Mouse (Mus musculus): Measurements from ENCODE around the gene Sbno1. TPM values are rescaled to one million over a fixed set of nuclear protein-coding genes. Genes with fewer than 3 reads are reported as not detected.
"Not testable (repeated sequence)": the region's sequence is repeated elsewhere in the genome, so short reads cannot be mapped to it uniquely, and the experiment has no call there.

The Sbno1 gene
- polyA plus RNA-seq (2015; fragmentation: Nextera tagmentation; extraction: Ambion mirVana) = 108 and 115 TPM in 2 replicates

GRCm38 (mm10) chr5:124425412-124426259, at the start of gene Sbno1:
TSS of gene Sbno1 (minus strand) at chr5:124426001.
- 2% methylated on average over 48 of the region's 81 CpGs for WGBS
- Histone ChIP-seq H3K9ac (peak within 1 kb of the TSS; percentile 95), H3K27ac (peak within 1 kb of the TSS; percentile 95), H3K4me1 (replicated peaks) (peaks cover 21% of the 10 kb centered on the region), H3K27me3 (no peaks in the 10 kb centered on the region), H3K4me2 (peak within 1 kb of the TSS; percentile 82), H3K36me3 (no peaks in the 10 kb centered on the region), H3K9me3 (no peaks in the 10 kb centered on the region), H3K4me3 (peak within 1 kb of the TSS; percentile 99)
- ATAC-seq (ENCODE audit: low FRiP score) = peak; percentile 93

- WGBS = 87% methylated on average over 6 of the region's 6 CpGs
- H3K9ac ChIP-seq = no peak overlapping the region
- H3K9me3 ChIP-seq = no peaks in the 10 kb centered on the region
- H3K4me2 ChIP-seq = no peak overlapping the region
- peaks cover 6% of the 10 kb centered on the region; the same call in 1 of the 2 replicates for H3K4me1 ChIP-seq (replicated peaks)
- no peak overlapping the region for H3K27ac ChIP-seq
- H3K36me3 ChIP-seq = peaks cover 21% of the 10 kb centered on the region
- ATAC-seq (ENCODE audit: low FRiP score) = no peak
- H3K4me3 ChIP-seq = no peak overlapping the region
- H3K27me3 ChIP-seq = no peaks in the 10 kb centered on the region
These were observed 44.9 kb upstream of the Sbno1 start for GRCm38 (mm10) chr5:124470591-124471171.

GRCm38 (mm10) chr5:124469486-124469885, 43.7 kb upstream of the Sbno1 start:
- Histone ChIP-seq H3K4me3 (no peak overlapping the region), H3K4me2 (no peak overlapping the region), H3K9me3 (no peaks in the 10 kb centered on the region), H3K4me1 (replicated peaks) (no peaks in the 10 kb centered on the region), H3K27ac (no peak overlapping the region), H3K9ac (no peak overlapping the region), H3K36me3 (peaks cover 26% of the 10 kb centered on the region), H3K27me3 (no peaks in the 10 kb centered on the region)
- ATAC-seq (ENCODE audit: low FRiP score) = no peak
- WGBS = 96% methylated on average over 6 of the region's 6 CpGs

- Histone ChIP-seq H3K9ac (no peak overlapping the region), H3K4me2 (no peak overlapping the region), H3K4me3 (no peak overlapping the region), H3K27me3 (no peaks in the 10 kb centered on the region), H3K4me1 (replicated peaks) (no peaks in the 10 kb centered on the region), H3K36me3 (peaks cover 33% of the 10 kb centered on the region), H3K9me3 (no peaks in the 10 kb centered on the region), H3K27ac (no peak overlapping the region)
- 95% methylated on average over 7 of the region's 7 CpGs for WGBS
- no peak for ATAC-seq (ENCODE audit: low FRiP score)
These were observed 42.6 kb upstream of the Sbno1 start for GRCm38 (mm10) chr5:124468365-124468764.

- peaks cover 39% of the 10 kb centered on the region for H3K36me3 ChIP-seq
- ATAC-seq (ENCODE audit: low FRiP score) = no peak
- no peak overlapping the region for H3K9ac ChIP-seq
- WGBS = 97% methylated on average over 1 of the region's 1 CpGs
- H3K4me2 ChIP-seq = no peak overlapping the region
- no peak overlapping the region for H3K4me3 ChIP-seq
- H3K27ac ChIP-seq = no peak overlapping the region
- no peaks in the 10 kb centered on the region for H3K9me3 ChIP-seq
- H3K27me3 ChIP-seq = no peaks in the 10 kb centered on the region
- no peaks in the 10 kb centered on the region for H3K4me1 ChIP-seq (replicated peaks)
These were observed 42.0 kb upstream of the Sbno1 start for GRCm38 (mm10) chr5:124467766-124468165.

- ATAC-seq (ENCODE audit: low FRiP score) = no peak
- no peak overlapping the region for H3K9ac ChIP-seq
- no peaks in the 10 kb centered on the region for H3K9me3 ChIP-seq
- H3K4me3 ChIP-seq = no peak overlapping the region
- no peak overlapping the region for H3K27ac ChIP-seq
- peaks cover 64% of the 10 kb centered on the region for H3K36me3 ChIP-seq
- no peaks in the 10 kb centered on the region for H3K27me3 ChIP-seq
- no peaks in the 10 kb centered on the region for H3K4me1 ChIP-seq (replicated peaks)
- H3K4me2 ChIP-seq = no peak overlapping the region
These were observed 39.1 kb upstream of the Sbno1 start for GRCm38 (mm10) chr5:124464905-124465304.

GRCm38 (mm10) chr5:124463462-124463861, 37.7 kb upstream of the Sbno1 start:
- H3K36me3 ChIP-seq = peaks cover 67% of the 10 kb centered on the region

GRCm38 (mm10) chr5:124462297-124463025, 36.7 kb upstream of the Sbno1 start:
- H3K27me3 ChIP-seq = no peaks in the 10 kb centered on the region
- no peak overlapping the region for H3K4me3 ChIP-seq
- H3K4me1 ChIP-seq (replicated peaks) = no peaks in the 10 kb centered on the region
- no peak overlapping the region for H3K27ac ChIP-seq
- no peak overlapping the region for H3K9ac ChIP-seq
- H3K4me2 ChIP-seq = no peak overlapping the region
- no peaks in the 10 kb centered on the region for H3K9me3 ChIP-seq
- H3K36me3 ChIP-seq = peaks cover 74% of the 10 kb centered on the region
- ATAC-seq (ENCODE audit: low FRiP score) = no peak
- WGBS = 89% methylated on average over 8 of the region's 8 CpGs

More at GRCm38 (mm10) chr5:124463462-124463861, 37.7 kb upstream of the Sbno1 start:
- no peak overlapping the region for H3K27ac ChIP-seq
- H3K9me3 ChIP-seq = no peaks in the 10 kb centered on the region
- no peak overlapping the region for H3K4me2 ChIP-seq
- H3K4me1 ChIP-seq (replicated peaks) = no peaks in the 10 kb centered on the region
- no peak overlapping the region for H3K9ac ChIP-seq
- H3K4me3 ChIP-seq = no peak overlapping the region
- ATAC-seq (ENCODE audit: low FRiP score) = no peak
- 88% methylated on average over 5 of the region's 5 CpGs for WGBS
- H3K27me3 ChIP-seq = no peaks in the 10 kb centered on the region

GRCm38 (mm10) chr5:124460922-124461321, 35.1 kb upstream of the Sbno1 start:
- not testable (repeated sequence) for H3K9me3 ChIP-seq; H3K4me1 ChIP-seq (replicated peaks); H3K27ac ChIP-seq; H3K4me2 ChIP-seq; ATAC-seq (ENCODE audit: low FRiP score); H3K27me3 ChIP-seq; H3K4me3 ChIP-seq; H3K9ac ChIP-seq
- H3K36me3 ChIP-seq = peaks cover 83% of the 10 kb centered on the region
- WGBS = 94% methylated on average over 14 of the region's 14 CpGs

- 96% methylated on average over 6 of the region's 6 CpGs for WGBS
These were observed 31.0 kb upstream of the Sbno1 start for GRCm38 (mm10) chr5:124456762-124457161.

GRCm38 (mm10) chr5:124454082-124454419, 28.2 kb upstream of the Sbno1 start:
- peaks cover 19% of the 10 kb centered on the region for H3K4me1 ChIP-seq (replicated peaks)
- no peaks in the 10 kb centered on the region for H3K9me3 ChIP-seq
- H3K36me3 ChIP-seq = peaks cover 98% of the 10 kb centered on the region
- no peak overlapping the region for H3K4me3 ChIP-seq
- H3K27me3 ChIP-seq = no peaks in the 10 kb centered on the region
- H3K9ac ChIP-seq = no peak overlapping the region
- no peak overlapping the region for H3K4me2 ChIP-seq
- no peak overlapping the region for H3K27ac ChIP-seq
- 70% methylated on average over 1 of the region's 1 CpGs for WGBS
- no peak for ATAC-seq (ENCODE audit: low FRiP score)

More at GRCm38 (mm10) chr5:124456762-124457161, 31.0 kb upstream of the Sbno1 start:
- peaks cover 12% of the 10 kb centered on the region; the same call in 1 of the 2 replicates for H3K4me1 ChIP-seq (replicated peaks)
- no peaks in the 10 kb centered on the region for H3K9me3 ChIP-seq
- H3K4me2 ChIP-seq = no peak overlapping the region
- no peak overlapping the region for H3K4me3 ChIP-seq
- peaks cover 96% of the 10 kb centered on the region for H3K36me3 ChIP-seq
- H3K27ac ChIP-seq = no peak overlapping the region
- H3K9ac ChIP-seq = no peak overlapping the region
- ATAC-seq (ENCODE audit: low FRiP score) = no peak
- no peaks in the 10 kb centered on the region for H3K27me3 ChIP-seq

GRCm38 (mm10) chr5:124453339-124454081, 27.7 kb upstream of the Sbno1 start:
- Histone ChIP-seq H3K36me3 (peaks cover 98% of the 10 kb centered on the region), H3K4me2 (no peak overlapping the region), H3K4me1 (replicated peaks) (peaks cover 24% of the 10 kb centered on the region), H3K4me3 (no peak overlapping the region), H3K9ac (peak overlapping the region; percentile 51; the same call in 1 of the 2 replicates), H3K27me3 (no peaks in the 10 kb centered on the region), H3K27ac (peak overlapping the region; percentile 3; the same call in 1 of the 2 replicates), H3K9me3 (no peaks in the 10 kb centered on the region)
- ATAC-seq (ENCODE audit: low FRiP score) = no peak
- WGBS = 81% methylated on average over 13 of the region's 13 CpGs

Measured in hindbrain, embryonic 13.5 days (tissue).